In the genomic region with DNA sequence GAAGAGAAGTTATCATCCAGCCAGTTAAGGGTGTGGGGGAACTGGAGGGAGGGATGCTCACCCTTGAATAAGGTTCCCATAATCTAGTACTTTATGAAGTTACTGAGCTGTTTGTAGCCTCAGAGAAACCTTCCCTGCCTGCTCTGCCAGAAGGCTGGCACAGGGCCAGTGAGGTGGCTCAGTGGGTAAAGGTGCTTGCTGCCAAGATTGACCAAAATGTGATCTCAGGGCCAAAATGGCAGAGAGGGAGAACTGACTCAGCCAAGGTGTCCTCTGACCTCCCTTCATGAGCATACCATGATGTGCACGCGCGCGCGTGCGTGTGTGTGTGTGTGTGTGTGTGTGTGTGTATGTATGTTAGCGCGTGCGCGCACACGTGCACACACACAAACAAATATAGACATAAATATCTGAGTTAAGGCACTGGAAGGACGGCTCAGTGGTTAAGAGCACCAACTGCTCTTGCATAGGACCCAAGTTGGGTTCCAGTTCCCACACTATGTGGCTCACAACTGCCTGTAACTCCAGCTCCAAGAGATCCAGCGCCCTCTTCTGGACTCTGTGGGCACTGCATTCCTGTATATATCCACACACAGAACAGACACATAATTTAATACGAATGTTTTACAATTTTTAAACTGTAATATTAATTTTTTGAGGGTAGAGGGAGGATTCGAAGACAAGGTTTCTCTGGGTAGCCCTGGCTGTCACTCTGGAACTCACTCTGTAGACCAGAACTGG, we compare ENCODE assay signal across 14 mouse cellular contexts. TPM values are rescaled to one million over a fixed set of nuclear protein-coding genes. Genes with fewer than 3 reads are reported as not detected.
A peak's percentile ranks its signal among the peaks of the same experiment; 100 is the strongest.
DNase-seq lines count a peak whose midpoint lies in the region; ATAC-seq and TF ChIP-seq lines count a peak whose summit lies in the region.
"Had no signal": no experiment of that assay in that cellular context is flagged by ENCODE, and none has a peak within 500 bp of the region (broad histone marks: within the 10 kb centered on the region; RNA-seq: fewer than 3 reads in every experiment).

No protein-coding gene starts in this region.

- TF ChIP-seq CTCF in hindbrain, postnatal 0 days (IDR thresholded peaks at IDR 0.05; ENCODE audit: low read depth) = peak; percentile 47
- peak; percentile 52 for TF ChIP-seq CTCF in midbrain, postnatal 0 days (IDR thresholded peaks at IDR 0.05)

- DNase-seq in hindbrain, postnatal 0 days (ENCODE audit: low spot score) = no peak
- DNase-seq in midbrain, postnatal 0 days (ENCODE audit: low spot score) = no peak
- peak; percentile 17 for DNase-seq in c-Kit-positive CD71-positive TER-119-positive erythroid progenitor cells, embryonic 14.5 days (ENCODE audit: low spot score)
- DNase-seq in splenic B cell, adult 2 months (ENCODE audit: low read depth, low spot score) = peak; percentile 30
- no peak for DNase-seq in forebrain, embryonic 10.5 days (ENCODE audit: extremely low spot score, low spot score)
- no peak for DNase-seq in layer of hippocampus, adult 8-10 months (ENCODE audit: low spot score in 2 of 2)
- DNase-seq: gastrocnemius, postnatal 10 days; right cerebral cortex, postnatal 25 days had no signal

- no peak overlapping the region for H3K4me2 ChIP-seq in hindbrain, postnatal 0 days (ENCODE audit: low read depth, low read length)
- no peak overlapping the region for H3K4me2 ChIP-seq in hindbrain, embryonic 12.5 days (replicated peaks)
- no peak overlapping the region for H3K4me2 ChIP-seq in midbrain, postnatal 0 days (ENCODE audit: low read depth, low read length, poor library complexity, severe bottlenecking)
- no peak overlapping the region for H3K4me2 ChIP-seq in midbrain, embryonic 13.5 days (replicated peaks)
- H3K4me2 ChIP-seq: limb, embryonic 12.5 days; neural tube, embryonic 13.5 days had no signal

- no peak for ATAC-seq in hindbrain, postnatal 0 days
- no peak for ATAC-seq in hindbrain, embryonic 12.5 days (ENCODE audit: low FRiP score)
- ATAC-seq in midbrain, postnatal 0 days (ENCODE audit: low FRiP score) = no peak
- ATAC-seq in midbrain, embryonic 13.5 days = no peak

- no peaks in the 10 kb centered on the region for H3K9me3 ChIP-seq in hindbrain, postnatal 0 days (ENCODE audit: low read length)
- no peaks in the 10 kb centered on the region for H3K9me3 ChIP-seq in hindbrain, embryonic 12.5 days (replicated peaks)
- H3K9me3 ChIP-seq in midbrain, postnatal 0 days (ENCODE audit: low read length) = no peaks in the 10 kb centered on the region
- no peaks in the 10 kb centered on the region for H3K9me3 ChIP-seq in midbrain, embryonic 13.5 days
- H3K9me3 ChIP-seq in forebrain, embryonic 10.5 days = no peaks in the 10 kb centered on the region
- H3K9me3 ChIP-seq: limb, embryonic 12.5 days; megakaryocyte, embryonic 14.5 days; neural tube, embryonic 13.5 days had no signal

- no peak overlapping the region for H3K9ac ChIP-seq in hindbrain, postnatal 0 days (replicated peaks; ENCODE audit: low read length)
- no peak overlapping the region for H3K9ac ChIP-seq in hindbrain, embryonic 12.5 days
- no peak overlapping the region for H3K9ac ChIP-seq in midbrain, postnatal 0 days (replicated peaks; ENCODE audit: low read length, poor library complexity, severe bottlenecking)
- H3K9ac ChIP-seq in midbrain, embryonic 13.5 days (replicated peaks) = no peak overlapping the region
- H3K9ac ChIP-seq: limb, embryonic 12.5 days; neural tube, embryonic 13.5 days had no signal

- H3K4me3 ChIP-seq in hindbrain, postnatal 0 days (ENCODE audit: low read length) = no peak overlapping the region
- H3K4me3 ChIP-seq in hindbrain, embryonic 12.5 days = no peak overlapping the region
- H3K4me3 ChIP-seq in midbrain, postnatal 0 days (ENCODE audit: low read depth, low read length) = no peak overlapping the region
- H3K4me3 ChIP-seq in midbrain, embryonic 13.5 days (replicated peaks) = no peak overlapping the region
- no peak overlapping the region for H3K4me3 ChIP-seq in forebrain, embryonic 10.5 days
- H3K4me3 ChIP-seq: limb, embryonic 12.5 days; megakaryocyte, embryonic 14.5 days; neural tube, embryonic 13.5 days had no signal

- H3K4me1 ChIP-seq in hindbrain, postnatal 0 days (ENCODE audit: insufficient read depth, low read length) = no peaks in the 10 kb centered on the region; the same call in 1 of the 2 replicates
- peaks cover 12% of the 10 kb centered on the region for H3K4me1 ChIP-seq in hindbrain, embryonic 12.5 days
- H3K4me1 ChIP-seq in midbrain, postnatal 0 days (ENCODE audit: insufficient read depth, low read length) = peaks cover 9% of the 10 kb centered on the region; the same call in 1 of the 2 replicates
- peaks cover 25% of the 10 kb centered on the region for H3K4me1 ChIP-seq in midbrain, embryonic 13.5 days (replicated peaks)
- H3K4me1 ChIP-seq in forebrain, embryonic 10.5 days = peaks cover 16% of the 10 kb centered on the region

- no peak overlapping the region for H3K27ac ChIP-seq in hindbrain, postnatal 0 days
- no peak overlapping the region for H3K27ac ChIP-seq in hindbrain, embryonic 12.5 days
- H3K27ac ChIP-seq in midbrain, postnatal 0 days (ENCODE audit: low read depth, low read length) = no peak overlapping the region
- H3K27ac ChIP-seq in midbrain, embryonic 13.5 days = no peak overlapping the region
- no peak overlapping the region for H3K27ac ChIP-seq in forebrain, embryonic 10.5 days
- H3K27ac ChIP-seq: limb, embryonic 12.5 days; neural tube, embryonic 13.5 days had no signal

- H3K36me3 ChIP-seq in hindbrain, postnatal 0 days (ENCODE audit: insufficient read depth, low read length) = peaks cover 7% of the 10 kb centered on the region; the same call in 1 of the 2 replicates
- H3K36me3 ChIP-seq in hindbrain, embryonic 12.5 days = peaks cover 70% of the 10 kb centered on the region
- peaks cover 26% of the 10 kb centered on the region for H3K36me3 ChIP-seq in midbrain, postnatal 0 days (ENCODE audit: insufficient read depth, low read length)
- peaks cover 64% of the 10 kb centered on the region for H3K36me3 ChIP-seq in midbrain, embryonic 13.5 days
- H3K36me3 ChIP-seq in splenic B cell, adult 2 months (ENCODE audit: control insufficient read depth, insufficient read depth, low read length, poor library complexity, severe bottlenecking) = no peaks in the 10 kb centered on the region
- H3K36me3 ChIP-seq in forebrain, embryonic 10.5 days (replicated peaks) = peaks cover 61% of the 10 kb centered on the region

- WGBS in hindbrain, postnatal 0 days = 91% methylated on average over 15 of the region's 15 CpGs
- WGBS in hindbrain, embryonic 12.5 days = 91% methylated on average over 15 of the region's 15 CpGs
- 94% methylated on average over 15 of the region's 15 CpGs for WGBS in midbrain, postnatal 0 days
- WGBS in midbrain, embryonic 13.5 days = 92% methylated on average over 15 of the region's 15 CpGs
- 94% methylated on average over 15 of the region's 15 CpGs for WGBS in forebrain, embryonic 10.5 days

- H3K27me3 ChIP-seq in hindbrain, postnatal 0 days (ENCODE audit: insufficient read depth, low read length) = no peaks in the 10 kb centered on the region
- H3K27me3 ChIP-seq in hindbrain, embryonic 12.5 days = no peaks in the 10 kb centered on the region
- H3K27me3 ChIP-seq in midbrain, postnatal 0 days (ENCODE audit: insufficient read depth, low read length) = no peaks in the 10 kb centered on the region
- no peaks in the 10 kb centered on the region for H3K27me3 ChIP-seq in midbrain, embryonic 13.5 days
- H3K27me3 ChIP-seq in splenic B cell, adult 2 months (ENCODE audit: control insufficient read depth, insufficient read depth, low read length, poor library complexity, severe bottlenecking) = no peaks in the 10 kb centered on the region
- H3K27me3 ChIP-seq in forebrain, embryonic 10.5 days (ENCODE audit: poor library complexity, severe bottlenecking) = no peaks in the 10 kb centered on the region
- H3K27me3 ChIP-seq: limb, embryonic 12.5 days; megakaryocyte, embryonic 14.5 days; neural tube, embryonic 13.5 days had no signal

RNA-seq across cellular contexts. Expression of a gene that starts 26.1 kb away (rescaled TPM):
- total RNA-seq in hindbrain, postnatal 0 days (2014; rRNA removed) = 133 and 150 TPM in 2 replicates
- 10.7 and 10.9 TPM in 2 replicates for polyA plus RNA-seq in hindbrain, postnatal 0 days (2015; fragmentation: Nextera tagmentation; extraction: Ambion mirVana)
- 12.6 and 13.0 TPM in 2 replicates for polyA plus RNA-seq in hindbrain, embryonic 12.5 days (2016; fragmentation: Nextera tagmentation; extraction: Ambion mirVana)
- total RNA-seq in midbrain, postnatal 0 days (2014; rRNA removed) = 148 and 153 TPM in 2 replicates
- 13.1 TPM in 2 replicates for polyA plus RNA-seq in midbrain, postnatal 0 days (2015; fragmentation: Nextera tagmentation; extraction: Ambion mirVana)
- 13.4 and 15.3 TPM in 2 replicates for polyA plus RNA-seq in midbrain, embryonic 13.5 days (2015; fragmentation: Nextera tagmentation; extraction: Ambion mirVana)
- 4.2 and 4.5 TPM in 2 replicates for polyA plus RNA-seq in forebrain, embryonic 10.5 days (2016; fragmentation: Nextera tagmentation; extraction: Ambion mirVana)
- 100 to 1,000 TPM in 2 of 4 experiments, 10 to 100 TPM in 2; 92.3 to 109 (median 102) TPM for total RNA-seq in layer of hippocampus, adult 8-10 months (2022)

RNA-seq across cellular contexts. Expression of a gene that starts 33.8 kb away (rescaled TPM):
- not detected in 2 replicates for total RNA-seq in hindbrain, postnatal 0 days (2014; rRNA removed)
- 0.81 TPM in 2 replicates for polyA plus RNA-seq in hindbrain, postnatal 0 days (2015; fragmentation: Nextera tagmentation; extraction: Ambion mirVana)
- 0.18 and 0.23 TPM in 2 replicates for polyA plus RNA-seq in hindbrain, embryonic 12.5 days (2016; fragmentation: Nextera tagmentation; extraction: Ambion mirVana)
- total RNA-seq in midbrain, postnatal 0 days (2014; rRNA removed) = not detected in 2 replicates
- polyA plus RNA-seq in midbrain, postnatal 0 days (2015; fragmentation: Nextera tagmentation; extraction: Ambion mirVana) = 0.93 and 1.1 TPM in 2 replicates
- 0.47 and 0.48 TPM in 2 replicates for polyA plus RNA-seq in midbrain, embryonic 13.5 days (2015; fragmentation: Nextera tagmentation; extraction: Ambion mirVana)
- polyA plus RNA-seq in forebrain, embryonic 10.5 days (2016; fragmentation: Nextera tagmentation; extraction: Ambion mirVana) = 0.10 TPM in 1 of 2 replicates, not detected in the other
- total RNA-seq in layer of hippocampus, adult 8-10 months (2022) = 1 to 10 TPM; 3.3 to 4.4 (median 3.7) TPM
- total RNA-seq: heart, postnatal 25 days had no signal
- polyA plus RNA-seq: limb, embryonic 12.5 days had no signal

RNA-seq across cellular contexts. Expression of a gene that starts 55.0 kb away (rescaled TPM):
- total RNA-seq in hindbrain, postnatal 0 days (2014; rRNA removed) = 50.9 and 76.3 TPM in 2 replicates
- polyA plus RNA-seq in hindbrain, postnatal 0 days (2015; fragmentation: Nextera tagmentation; extraction: Ambion mirVana) = 164 and 168 TPM in 2 replicates
- 226 and 228 TPM in 2 replicates for polyA plus RNA-seq in hindbrain, embryonic 12.5 days (2016; fragmentation: Nextera tagmentation; extraction: Ambion mirVana)
- total RNA-seq in midbrain, postnatal 0 days (2014; rRNA removed) = 58.1 and 87.6 TPM in 2 replicates
- polyA plus RNA-seq in midbrain, postnatal 0 days (2015; fragmentation: Nextera tagmentation; extraction: Ambion mirVana) = 155 and 157 TPM in 2 replicates
- 215 and 219 TPM in 2 replicates for polyA plus RNA-seq in midbrain, embryonic 13.5 days (2015; fragmentation: Nextera tagmentation; extraction: Ambion mirVana)
- polyA plus RNA-seq in forebrain, embryonic 10.5 days (2016; fragmentation: Nextera tagmentation; extraction: Ambion mirVana) = 440 and 447 TPM in 2 replicates
- total RNA-seq in layer of hippocampus, adult 8-10 months (2022) = 10 to 100 TPM; 50.2 to 60.7 (median 55.7) TPM

Comparison
In these comparisons a context has a peak if more than half of its experiments do, and no peak if none do; other contexts are left out.
1. DNase-seq: peak in c-Kit-positive CD71-positive TER-119-positive erythroid progenitor cells, embryonic 14.5 days (single experiment) and splenic B cell, adult 2 months (single experiment); none in hindbrain, postnatal 0 days (single experiment), midbrain, postnatal 0 days (single experiment), forebrain, embryonic 10.5 days (single experiment) and layer of hippocampus, adult 8-10 months (0 of 2).